Mouse (Mus musculus) lung, postnatal 0 days (tissue): ENCODE results near the gene Atf6. TPM values are rescaled to one million over a fixed set of nuclear protein-coding genes. Genes with fewer than 3 reads are reported as not detected.
A peak's percentile ranks its signal among the peaks of the same experiment; 100 is the strongest.

Source experiments
- ATAC-seq: fragments of 200-750 bp; cut with Nextera tagmentation; 2 replicates; pipeline ENCODE4 v1.8.0; 2017; ENCODE audit warnings: moderate library complexity
- DNase-seq: peaks from one replicate; pipeline ENCODE4 v3.0.0-alpha.2; 2016; ENCODE audit warnings: low spot score
- H3K27ac ChIP-seq: fragments of 300-500 bp; sonication (generic); 2 replicates; pipeline ENCODE4 v1.5.1; 2014; ENCODE audit warnings: antibody characterized with exemption, mild to moderate bottlenecking, low read length, mixed read lengths
- H3K27me3 ChIP-seq: fragments of 300-500 bp; sonication (generic); replicated peaks from 2 replicates; pipeline ENCODE4 v1.6.1; 2014; ENCODE audit warnings: low read length, mixed read lengths; ENCODE audit not compliant: insufficient read depth
- H3K36me3 ChIP-seq: fragments of 300-500 bp; sonication (generic); 2 replicates; pipeline ENCODE4 v1.6.1; 2014; ENCODE audit warnings: low read length, mixed read lengths; ENCODE audit not compliant: insufficient read depth
- H3K4me1 ChIP-seq: fragments of 300-500 bp; sonication (generic); 2 replicates; pipeline ENCODE4 v1.6.1; 2014; ENCODE audit warnings: antibody characterized with exemption, low read depth, low read length, mixed read lengths; ENCODE audit not compliant: insufficient read depth
- H3K4me2 ChIP-seq: fragments of 300-500 bp; sonication (generic); replicated peaks from 2 replicates; pipeline ENCODE4 v1.6.1; 2014; ENCODE audit warnings: low read depth, mild to moderate bottlenecking, low read length, moderate library complexity, mixed read lengths
- H3K4me3 ChIP-seq: fragments of 300-500 bp; sonication (generic); 2 replicates; pipeline ENCODE4 v1.5.1; 2014; ENCODE audit warnings: low read depth, low read length
- H3K9ac ChIP-seq: fragments of 300-500 bp; sonication (generic); replicated peaks from 2 replicates; pipeline ENCODE4 v1.6.1; 2014; ENCODE audit warnings: low read depth, mild to moderate bottlenecking
- H3K9me3 ChIP-seq: fragments of 300-500 bp; sonication (generic); 2 replicates; pipeline ENCODE4 v1.6.1; 2016; ENCODE audit warnings: low read length, mixed read lengths
- CTCF ChIP-seq: IDR thresholded peaks from 2 replicates; pipeline ENCODE4 v1.5.1; 2016; ENCODE audit warnings: antibody characterized with exemption, mild to moderate bottlenecking
- EP300 ChIP-seq: IDR thresholded peaks from 2 replicates; pipeline ENCODE4 v1.6.1; 2016; ENCODE audit warnings: antibody characterized with exemption, mild to moderate bottlenecking, control low read depth
- WGBS: fragments of 180-500 bp; shearing (Covaris S2); extraction: QIAGEN DNeasy Blood & Tissue Kit; methylation state at CpG from one replicate; pipeline ENCODE4 v1.1.7; 2014; 5-methylcytosine and 5-hydroxymethylcytosine counted together
- polyA plus RNA-seq: library from polyadenylated mRNA; unstranded; fragments of >200 nt; fragmentation: Nextera tagmentation; extraction: Ambion mirVana; gene quantifications from 2 replicates; pipeline ENCODE4 v1.2.1, GENCODE M21; 2015

Gene Atf6
- polyA plus RNA-seq, 1 experiment from 2014 or later = 11.0 TPM

DNA sequence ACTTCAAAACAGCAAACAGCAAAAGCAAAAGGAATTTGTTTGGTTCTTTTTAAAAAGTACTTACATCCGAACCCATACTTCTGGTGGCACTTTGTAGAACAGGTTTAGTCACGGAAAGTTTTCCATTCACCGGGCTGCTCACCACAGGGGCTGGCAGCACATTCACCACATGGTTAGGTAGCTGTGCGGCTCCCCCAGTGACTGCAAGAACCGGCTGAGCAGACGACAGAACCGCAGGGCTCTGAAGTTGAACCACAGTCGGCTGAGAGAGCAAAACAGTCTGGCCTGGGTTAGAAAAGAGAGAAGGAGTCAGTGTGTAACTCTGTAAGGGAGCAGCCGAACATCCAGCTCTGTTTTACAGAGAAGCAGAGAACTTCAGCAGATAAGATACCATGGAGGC lies 32.8 kb downstream of the Atf6 start:
- H3K4me2 ChIP-seq = no peak overlapping the region
- no peaks in the 10 kb centered on the region for H3K9me3 ChIP-seq
- ATAC-seq (no peak), DNase-seq (no peak)
- no peak overlapping the region for H3K4me3 ChIP-seq
- no peak overlapping the region for H3K27ac ChIP-seq
- no peaks in the 10 kb centered on the region for H3K27me3 ChIP-seq
- H3K9ac ChIP-seq = no peak overlapping the region
- no peaks in the 10 kb centered on the region for H3K4me1 ChIP-seq
- WGBS = 78% methylated on average over 9 of the region's 9 CpGs
- TF ChIP-seq CTCF (no peak), EP300 (no peak)
- peaks cover 4% of the 10 kb centered on the region for H3K36me3 ChIP-seq

DNA sequence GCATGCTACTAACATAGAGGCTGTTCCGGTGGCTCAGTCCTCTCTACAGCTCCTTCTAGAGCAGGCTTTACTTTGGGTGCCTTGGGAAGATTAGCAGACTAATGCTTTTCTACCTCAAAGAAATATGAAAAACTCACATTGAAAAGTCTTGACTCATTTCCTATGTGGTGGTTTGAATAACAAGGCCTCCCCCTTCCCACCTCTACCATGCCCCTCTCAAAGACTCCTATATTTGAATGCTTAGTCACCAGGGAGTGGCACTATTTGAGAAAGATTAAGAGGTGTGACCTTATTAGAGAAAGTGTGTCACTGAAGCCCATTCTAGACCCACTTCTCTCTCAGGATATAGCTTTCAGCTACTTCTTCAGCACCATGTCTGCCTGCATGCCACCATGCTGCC lies 37.8 kb downstream of the Atf6 start:
- Histone ChIP-seq H3K9me3 (no peaks in the 10 kb centered on the region), H3K27me3 (no peaks in the 10 kb centered on the region), H3K9ac (no peak overlapping the region), H3K36me3 (peaks cover 4% of the 10 kb centered on the region; the same call in 1 of the 2 replicates), H3K4me2 (no peak overlapping the region), H3K27ac (no peak overlapping the region), H3K4me1 (no peaks in the 10 kb centered on the region), H3K4me3 (no peak overlapping the region)
- DNase-seq (no peak), ATAC-seq (no peak)
- no peak for TF ChIP-seq CTCF
- TF ChIP-seq EP300 = no peak
- WGBS = 100% methylated on average over 1 of the region's 1 CpGs

DNA sequence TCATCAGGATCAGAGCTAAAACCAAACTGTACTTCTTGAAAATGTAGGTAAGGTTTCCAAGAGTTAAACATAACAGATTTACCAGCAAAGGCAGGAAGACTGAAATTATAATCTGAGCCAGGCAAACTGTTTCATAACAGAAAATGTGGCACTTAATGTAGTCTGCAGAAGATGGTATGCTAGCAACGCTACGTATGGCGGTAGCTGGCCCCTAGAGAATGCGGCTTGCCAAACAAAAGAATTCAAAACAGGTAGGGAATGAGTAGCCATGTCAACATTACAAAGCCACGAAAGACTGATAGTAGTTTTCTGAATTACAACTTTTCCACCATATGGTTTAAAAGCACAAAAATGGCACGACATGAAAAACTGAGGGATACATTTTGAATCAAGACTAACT lies 38.2 kb downstream of the Atf6 start:
- Histone ChIP-seq H3K36me3 (peaks cover 4% of the 10 kb centered on the region; the same call in 1 of the 2 replicates), H3K4me1 (no peaks in the 10 kb centered on the region), H3K27ac (no peak overlapping the region), H3K4me2 (no peak overlapping the region), H3K9me3 (no peaks in the 10 kb centered on the region), H3K9ac (no peak overlapping the region), H3K27me3 (no peaks in the 10 kb centered on the region), H3K4me3 (no peak overlapping the region)
- DNase-seq = peak; percentile 21
- TF ChIP-seq EP300 = peak; percentile 70
- TF ChIP-seq CTCF = no peak
- 71% methylated on average over 6 of the region's 6 CpGs for WGBS
- ATAC-seq = peak; percentile 44; the same call in 1 of the 2 replicates

DNA sequence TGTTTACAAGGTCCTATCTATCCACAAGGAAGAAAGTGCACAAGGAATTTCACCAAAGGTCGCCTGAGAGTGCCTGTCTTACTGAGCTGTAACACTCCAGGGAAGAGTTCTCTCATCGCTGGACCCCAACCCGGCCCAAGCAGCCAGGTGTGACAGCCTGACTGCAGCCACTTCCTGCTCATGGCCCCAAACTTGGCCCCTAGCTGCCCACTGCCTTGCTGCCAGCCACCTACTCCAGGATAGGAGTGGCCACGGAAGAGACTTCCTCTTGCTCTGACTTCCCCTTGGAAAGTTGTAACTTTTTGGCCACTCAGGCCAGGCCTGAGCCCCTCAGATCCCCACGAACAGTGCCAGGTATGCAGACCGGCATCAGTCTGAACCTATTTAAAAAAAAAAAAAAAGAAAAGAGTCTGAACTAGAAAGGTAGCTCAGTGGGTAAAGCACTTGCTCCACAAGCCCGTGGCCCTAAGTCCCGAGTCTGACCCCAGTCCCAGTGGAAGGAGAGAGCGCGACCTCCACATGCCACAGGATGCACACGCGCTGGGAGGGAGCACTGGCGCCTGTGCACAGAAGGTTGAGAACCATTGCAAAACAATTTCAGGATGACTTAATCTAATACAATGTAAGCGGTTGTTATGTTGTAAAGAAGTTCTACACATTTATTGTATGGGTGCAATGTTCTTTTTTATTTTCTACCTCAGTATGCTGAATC lies 47.3 kb downstream of the Atf6 start:
- Histone ChIP-seq H3K36me3 (no peaks in the 10 kb centered on the region; the same call in 1 of the 2 replicates), H3K27ac (no peak overlapping the region), H3K9ac (no peak overlapping the region), H3K4me1 (no peaks in the 10 kb centered on the region), H3K27me3 (no peaks in the 10 kb centered on the region), H3K4me2 (no peak overlapping the region), H3K4me3 (no peak overlapping the region), H3K9me3 (no peaks in the 10 kb centered on the region)
- 70% methylated on average over 14 of the region's 14 CpGs for WGBS
- no peak for DNase-seq
- TF ChIP-seq CTCF (no peak), EP300 (no peak)
- no peak for ATAC-seq

DNA sequence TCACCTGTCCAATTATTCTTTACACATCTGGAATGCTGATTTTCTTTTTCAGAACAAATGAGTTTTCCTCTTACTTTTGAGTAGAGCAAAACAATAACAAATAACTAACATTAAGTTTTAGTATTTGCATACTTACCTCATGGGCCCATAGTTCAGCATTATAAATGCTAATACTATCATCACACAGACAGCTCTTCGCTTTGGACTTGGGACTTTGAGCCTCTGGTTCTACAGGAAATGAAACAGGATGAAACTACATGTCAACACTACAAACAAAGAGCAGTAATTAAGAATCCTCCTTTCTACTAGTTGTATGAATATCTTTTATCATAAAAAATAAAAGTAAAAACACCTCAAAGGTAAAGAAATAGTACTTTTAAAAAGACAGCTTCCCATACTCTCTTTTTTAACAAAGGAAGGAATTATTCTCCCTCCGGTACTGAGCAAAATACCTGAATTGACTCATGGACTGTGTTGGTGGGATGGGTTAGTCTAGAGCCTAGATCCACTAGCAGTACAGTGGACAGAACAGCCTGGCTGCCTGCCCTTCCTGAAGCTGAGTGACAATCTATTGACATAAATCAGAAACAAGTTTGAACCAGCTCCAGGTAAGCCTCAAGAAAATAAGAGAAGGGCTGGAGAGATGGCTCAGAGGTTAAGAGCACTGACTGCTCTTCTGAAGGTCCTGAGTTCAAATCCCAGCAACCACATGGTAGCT lies 52.1 kb downstream of the Atf6 start:
- WGBS = 89% methylated on average over 2 of the region's 2 CpGs
- DNase-seq (no peak), ATAC-seq (no peak)
- Histone ChIP-seq H3K4me2 (no peak overlapping the region), H3K4me1 (no peaks in the 10 kb centered on the region), H3K9ac (no peak overlapping the region), H3K36me3 (no peaks in the 10 kb centered on the region; the same call in 1 of the 2 replicates), H3K27ac (no peak overlapping the region), H3K4me3 (no peak overlapping the region), H3K9me3 (no peaks in the 10 kb centered on the region), H3K27me3 (no peaks in the 10 kb centered on the region)
- TF ChIP-seq EP300 (no peak), CTCF (no peak)

DNA sequence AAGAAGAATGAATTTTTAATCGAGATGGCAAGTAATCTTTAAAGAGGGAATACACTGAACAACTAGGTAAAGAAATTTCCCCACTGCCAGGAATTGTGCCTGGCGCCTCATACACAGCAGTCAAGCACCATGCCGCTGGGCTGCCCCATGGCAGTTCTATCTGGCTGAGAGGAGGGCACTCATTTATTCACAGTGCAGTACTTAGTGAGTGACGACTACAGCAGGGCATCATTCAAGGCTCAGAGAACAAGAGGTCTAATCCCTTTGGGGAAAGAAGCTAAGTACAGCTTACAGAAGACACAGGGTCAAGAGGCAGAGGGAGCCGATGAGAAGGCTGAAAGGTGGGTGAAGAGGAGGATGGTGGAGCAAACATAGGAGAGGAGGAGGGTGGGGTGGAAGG lies 54.7 kb downstream of the Atf6 start:
- 70% methylated on average over 5 of the region's 5 CpGs for WGBS
- DNase-seq (no peak), ATAC-seq (no peak)
- no peaks in the 10 kb centered on the region for H3K4me1 ChIP-seq
- no peaks in the 10 kb centered on the region for H3K27me3 ChIP-seq
- H3K27ac ChIP-seq = no peak overlapping the region
- H3K9ac ChIP-seq = no peak overlapping the region
- H3K4me2 ChIP-seq = no peak overlapping the region
- no peaks in the 10 kb centered on the region; the same call in 1 of the 2 replicates for H3K36me3 ChIP-seq
- H3K4me3 ChIP-seq = no peak overlapping the region
- H3K9me3 ChIP-seq = no peaks in the 10 kb centered on the region
- TF ChIP-seq CTCF (no peak), EP300 (no peak)
